Mouse (Mus musculus) spleen, adult 2 months (tissue): ENCODE measurements at regions not wholly inside any gene's neighbourhood (a gene's known extent, or its start where the extent isn't known, plus 50 kb on each side); places are given as distances from the start of the nearest gene placed in this dataset.
"Not testable (repeated sequence)": the region's sequence is repeated elsewhere in the genome, so short reads cannot be mapped to it uniquely, and the experiment has no call there.

Experiments
- DNase-seq, 2 experiments: peaks; one replicate each; pipeline versions ENCODE4 v3.0.0 to v3.0.0-alpha.2; 2012 to 2021; ENCODE audit warnings: low spot score in 2 of 2, low read depth in 1 of 2
- H3K27ac ChIP-seq: fragments of 200-500 bp; 2 replicates; pipeline ENCODE4 v1.5.1; 2012; ENCODE audit warnings: low read length, inconsistent platforms; ENCODE audit not compliant: insufficient read depth
- H3K27me3 ChIP-seq: fragments of 200-500 bp; 2 replicates; pipeline ENCODE4 v1.6.1; 2012; ENCODE audit warnings: mild to moderate bottlenecking, moderate library complexity, low read length, inconsistent platforms; ENCODE audit not compliant: control insufficient read depth, insufficient read depth
- H3K36me3 ChIP-seq: fragments of 200-500 bp; 2 replicates; pipeline ENCODE4 v1.6.1; 2012; ENCODE audit warnings: mild to moderate bottlenecking, low read length, inconsistent platforms; ENCODE audit not compliant: control insufficient read depth, insufficient read depth
- H3K4me1 ChIP-seq: fragments of 200-500 bp; 2 replicates; pipeline ENCODE4 v1.6.1; 2011; ENCODE audit warnings: inconsistent platforms; ENCODE audit not compliant: control insufficient read depth, insufficient read depth, insufficient read length
- H3K4me3 ChIP-seq: fragments of 200-500 bp; 2 replicates; pipeline ENCODE4 v1.5.1; 2011; ENCODE audit warnings: mild to moderate bottlenecking, inconsistent platforms; ENCODE audit not compliant: insufficient read depth, insufficient read length; ENCODE audit errors: extremely low read depth
- WGBS: fragments of 180-500 bp; shearing (Covaris S2); methylation state at CpG from one replicate; pipeline ENCODE4 v1.1.7; 2018; 5-methylcytosine and 5-hydroxymethylcytosine counted together

DNA sequence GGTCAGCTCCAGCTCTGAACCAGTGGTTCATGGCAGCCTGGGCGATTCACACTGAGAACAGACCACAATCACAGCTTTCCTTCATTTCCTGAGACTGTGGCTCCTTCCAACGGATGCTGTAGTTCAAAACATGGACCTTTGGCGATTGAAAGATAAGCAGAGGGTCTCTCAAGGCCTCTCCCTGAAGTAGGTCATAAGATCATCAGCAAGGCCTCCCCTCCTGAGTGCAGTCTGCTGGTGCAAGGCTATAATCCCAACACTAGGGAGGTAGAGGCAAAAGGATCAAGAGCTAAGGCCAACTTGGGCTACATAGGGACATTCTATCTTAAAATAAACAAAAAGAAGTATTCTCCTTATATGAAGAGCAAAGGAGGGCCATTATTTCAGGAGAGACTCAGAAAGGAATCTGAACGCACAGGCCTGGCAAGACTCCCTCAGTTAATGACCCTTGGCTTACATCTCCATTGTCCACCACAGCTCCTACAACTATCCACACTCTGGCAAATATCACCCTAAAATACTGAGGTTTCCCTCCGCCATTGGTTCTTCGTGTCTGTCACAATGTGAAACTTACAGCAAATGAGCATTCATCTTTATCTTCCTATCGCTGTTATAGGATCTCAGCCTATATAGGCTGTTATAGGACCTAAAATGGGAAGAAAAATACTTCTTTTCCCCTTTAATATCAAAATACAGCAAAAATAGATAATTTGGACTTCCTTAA, 100.0 kb downstream of the Gm15319 start:
- H3K27ac ChIP-seq, H3K4me3 ChIP-seq, H3K4me1 ChIP-seq, H3K27me3 ChIP-seq, H3K36me3 ChIP-seq: not testable (repeated sequence)
- 79% methylated on average over 6 of the region's 7 CpGs for WGBS
- peak in 1 of 2 experiments; percentile 11 for DNase-seq

DNA sequence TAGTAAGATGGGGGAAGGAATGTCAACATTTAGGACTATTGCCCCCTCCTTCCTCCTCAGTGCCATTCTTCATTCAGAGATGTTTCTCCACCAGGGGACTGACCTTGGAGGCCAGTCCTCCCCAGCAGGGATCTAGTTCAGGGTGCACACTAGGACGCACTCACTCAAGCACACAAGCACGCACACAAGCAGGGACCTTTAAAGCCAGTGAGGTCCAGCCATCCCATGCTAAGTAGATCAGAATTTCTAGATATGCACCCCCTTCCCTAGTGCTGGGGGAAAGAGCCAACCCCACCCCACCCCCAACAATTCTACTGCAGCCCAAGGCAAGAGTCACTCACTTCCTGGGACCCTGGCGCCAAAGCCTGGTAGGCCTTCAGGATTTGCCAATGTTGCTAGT, 100.8 kb downstream of the Gm15319 start:
- WGBS: 84% methylated on average over 3 of the region's 3 CpGs
- not testable (repeated sequence) for DNase-seq, H3K4me3 ChIP-seq, H3K27me3 ChIP-seq, H3K4me1 ChIP-seq, H3K27ac ChIP-seq, H3K36me3 ChIP-seq

DNA sequence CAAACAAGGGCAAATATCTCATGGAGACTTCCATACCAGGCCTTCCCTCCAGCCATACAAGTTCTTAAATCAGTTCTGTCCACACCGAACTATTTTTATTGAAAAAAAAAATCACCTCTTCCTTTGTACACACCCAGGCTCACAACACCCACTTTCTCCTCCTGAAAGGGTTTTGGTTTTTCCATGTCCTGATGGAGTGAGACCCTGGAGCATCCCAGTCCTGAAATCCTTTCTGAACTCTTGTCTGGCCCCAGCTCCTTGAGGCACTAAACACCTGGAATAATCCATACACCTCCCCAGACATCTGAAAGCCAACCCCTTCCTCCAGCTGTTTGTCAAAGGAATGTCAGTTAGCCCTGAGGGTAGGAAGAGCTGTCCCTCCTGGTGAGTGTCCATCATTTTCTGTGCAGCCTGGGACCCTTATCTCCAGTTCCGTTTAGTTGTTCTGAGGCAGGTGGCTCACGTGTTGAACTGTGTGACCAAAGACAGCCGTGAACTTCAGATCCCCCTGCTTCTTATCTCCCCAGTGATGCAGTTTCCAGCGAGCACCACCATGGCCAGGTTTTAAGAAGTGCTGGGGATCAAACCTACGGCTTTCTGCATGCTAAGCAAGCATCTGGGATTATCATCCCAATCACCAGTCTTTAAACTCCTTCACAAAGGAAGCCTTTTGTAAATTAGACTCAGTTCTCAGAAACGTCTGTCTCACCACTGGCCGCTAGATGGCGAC, 101.4 kb downstream of the Gm15319 start:
- DNase-seq, H3K4me1 ChIP-seq, H3K27ac ChIP-seq, H3K4me3 ChIP-seq, H3K36me3 ChIP-seq, H3K27me3 ChIP-seq: not testable (repeated sequence)
- WGBS: 44% methylated on average over 8 of the region's 9 CpGs

DNA sequence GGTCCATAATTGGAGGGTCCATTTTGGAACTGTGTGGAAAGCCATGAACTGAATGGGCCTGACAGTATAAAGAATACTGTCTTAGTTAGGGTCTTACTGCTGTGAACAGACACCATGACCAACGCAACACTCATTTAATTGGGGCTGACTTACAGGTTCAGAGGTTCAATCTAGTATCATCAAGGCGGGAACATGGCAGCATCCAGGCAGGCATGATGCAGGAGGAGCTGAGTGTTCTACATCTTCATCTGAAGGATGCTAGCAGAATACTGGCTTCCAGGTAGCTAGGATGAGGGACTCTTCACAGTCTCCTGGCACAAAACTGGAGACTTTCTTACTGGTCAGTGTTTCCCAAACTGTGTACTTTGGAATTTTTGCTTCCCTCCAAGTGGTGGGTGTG, 102.0 kb downstream of the Gm15319 start:
- H3K27ac ChIP-seq, H3K4me3 ChIP-seq, H3K4me1 ChIP-seq, H3K27me3 ChIP-seq, H3K36me3 ChIP-seq: not testable (repeated sequence)
- peak in 1 of 2 experiments; percentile 31 for DNase-seq
- WGBS: 86% methylated on average over 2 of the region's 2 CpGs

DNA sequence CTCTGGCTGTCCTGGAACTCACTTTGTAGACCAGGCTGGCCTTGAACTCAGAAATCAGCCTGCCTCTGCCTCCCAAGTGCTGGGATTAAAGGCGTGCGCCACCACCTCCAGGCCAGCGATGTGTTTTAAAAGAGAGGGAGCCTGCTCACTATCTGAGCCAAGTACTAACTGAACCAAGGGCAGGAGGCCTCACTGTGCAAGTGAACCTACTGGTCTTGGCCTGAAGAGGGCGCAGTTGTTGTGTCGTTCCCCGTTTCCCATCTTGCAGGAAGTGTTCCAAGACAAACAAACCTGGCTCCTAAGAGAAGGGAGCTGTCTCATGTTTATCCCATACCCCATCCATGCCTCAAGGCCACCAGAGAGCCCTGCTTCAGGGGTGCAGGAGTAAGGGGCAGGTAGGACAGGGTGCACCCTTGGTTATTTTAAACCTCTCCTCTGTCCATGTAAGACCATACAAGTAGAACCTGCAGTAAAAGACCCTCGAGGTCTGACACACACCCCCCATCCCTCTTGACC, 102.8 kb downstream of the Gm15319 start:
- DNase-seq, H3K4me1 ChIP-seq, H3K27ac ChIP-seq, H3K36me3 ChIP-seq, H3K4me3 ChIP-seq, H3K27me3 ChIP-seq: not testable (repeated sequence)
- WGBS: 81% methylated on average over 5 of the region's 7 CpGs

DNA sequence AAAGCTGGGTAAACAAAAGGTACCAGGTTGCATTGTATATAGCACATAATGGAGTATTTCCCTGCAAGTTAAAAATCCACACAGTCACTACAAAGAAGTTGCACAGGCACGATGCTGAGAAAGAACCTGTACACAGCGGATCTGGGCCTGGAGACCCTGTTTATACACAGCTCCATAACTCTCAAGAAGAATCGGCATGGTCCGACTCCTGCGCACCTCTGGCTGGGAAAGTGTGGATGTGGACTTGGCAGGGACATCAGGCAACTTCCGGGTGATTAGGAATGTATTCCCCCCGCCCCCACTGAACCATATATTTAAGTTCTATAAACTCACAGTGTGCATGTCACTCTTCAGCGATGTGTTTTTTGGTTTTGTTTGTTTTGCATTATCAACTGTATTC, 103.3 kb downstream of the Gm15319 start:
- peak in 1 of 2 experiments; percentile 12 for DNase-seq
- H3K4me3 ChIP-seq, H3K27me3 ChIP-seq, H3K27ac ChIP-seq, H3K36me3 ChIP-seq, H3K4me1 ChIP-seq: not testable (repeated sequence)
- WGBS: 81% methylated on average over 8 of the region's 8 CpGs
